Mouse (Mus musculus): Measurements from ENCODE around the gene Fgfr2.
"Not testable (repeated sequence)": the region's sequence is repeated elsewhere in the genome, so short reads cannot be mapped to it uniquely, and the experiment has no call there.

Fgfr2 gene

DNA sequence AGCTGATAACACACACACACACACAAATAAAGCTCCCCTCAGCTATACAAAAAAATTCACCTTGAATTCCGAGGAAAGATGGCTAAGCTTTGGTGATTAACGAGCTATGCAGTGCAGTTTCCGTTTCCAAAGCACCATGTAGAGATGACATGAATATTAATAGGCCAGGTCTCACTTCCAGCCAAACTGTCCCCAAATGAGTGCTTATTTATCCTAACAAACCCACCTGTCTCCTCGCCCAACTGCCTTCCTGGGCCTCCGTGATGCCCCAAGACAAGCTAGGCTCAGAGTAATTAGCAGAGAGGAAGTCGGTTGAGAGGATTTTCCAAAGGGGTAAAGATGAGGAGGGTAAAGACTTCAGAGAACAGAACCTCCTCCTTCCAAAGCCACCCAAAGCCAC lies 2652.1 kb downstream of the Fgfr2 start:
- DNase-seq (ENCODE audit: low read depth in 2 of 2, low spot score in 2 of 2): no peak

GRCm38 (mm10) chr7:130455587-130456246 lies 2667.4 kb downstream of the Fgfr2 start:
- DNase-seq (ENCODE audit: low read depth in 2 of 2, low spot score in 2 of 2): no peak

DNA sequence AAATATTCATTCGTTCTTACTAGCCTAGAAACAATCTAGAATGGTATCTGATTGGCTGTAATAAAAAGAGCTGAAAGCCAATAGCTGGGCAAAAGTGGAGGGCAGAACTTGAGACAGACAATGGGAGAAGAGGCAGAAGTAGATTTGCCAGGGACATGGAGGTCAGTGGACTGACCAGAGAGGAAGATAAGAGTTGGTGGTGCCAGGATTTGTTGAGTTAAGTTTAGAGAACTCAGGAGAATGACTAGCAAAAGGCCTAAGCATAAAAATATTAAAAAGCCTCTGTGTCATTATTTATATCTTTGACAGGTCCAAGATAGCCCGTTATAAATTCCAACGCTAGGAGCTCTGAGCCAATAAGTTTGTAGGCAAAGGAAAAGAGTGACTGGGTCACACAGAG lies 2668.9 kb downstream of the Fgfr2 start:
- no peak for DNase-seq (ENCODE audit: low read depth in 2 of 2, low spot score in 2 of 2)

DNA sequence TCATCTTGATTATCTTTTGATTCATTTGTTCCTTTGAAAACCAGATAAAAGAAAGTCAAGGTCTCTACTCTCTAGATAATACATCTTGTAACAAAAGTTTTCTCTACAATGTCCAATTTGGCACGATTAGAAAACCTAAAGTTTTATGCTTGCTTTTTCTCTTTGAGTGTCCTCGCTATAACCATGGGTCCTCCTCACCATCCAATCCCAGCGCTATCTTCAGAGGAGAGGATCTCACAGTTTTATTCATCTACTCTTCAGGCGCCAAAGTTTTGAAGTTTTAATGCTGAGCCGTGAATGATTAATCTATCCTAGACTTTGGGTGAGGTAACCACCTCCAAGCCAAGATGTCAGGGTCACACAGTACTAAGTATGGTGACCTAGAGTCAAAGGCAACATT lies 2687.4 kb downstream of the Fgfr2 start:
- DNase-seq (ENCODE audit: low read depth in 2 of 2, low spot score in 2 of 2): no peak

DNA sequence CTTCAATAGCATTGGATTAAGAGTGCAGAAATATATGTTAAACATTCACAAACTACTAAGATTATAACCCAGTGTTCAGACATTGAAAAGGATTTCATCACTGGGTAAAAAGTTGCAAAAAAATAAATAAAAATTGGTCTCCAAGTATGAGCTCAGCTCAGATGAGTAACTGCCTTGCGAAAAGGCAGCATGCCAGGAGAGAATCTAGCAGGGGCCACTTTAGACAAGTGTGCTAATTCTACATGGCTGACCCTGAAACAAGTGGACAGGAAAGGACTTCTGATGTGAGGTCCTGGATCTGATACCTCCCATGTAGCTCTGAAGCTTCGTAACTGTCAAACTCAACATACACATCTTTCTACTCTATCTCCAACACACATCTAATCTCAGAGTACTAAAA lies 2691.0 kb downstream of the Fgfr2 start:
- DNase-seq (ENCODE audit: low read depth in 2 of 2, low spot score in 2 of 2): no peak

GRCm38 (mm10) chr7:130426586-130426985 lies 2696.6 kb downstream of the Fgfr2 start:
- no peak for DNase-seq (ENCODE audit: low read depth in 2 of 2, low spot score in 2 of 2)

- DNase-seq (ENCODE audit: low read depth in 2 of 2, low spot score in 2 of 2): no peak
These were observed 2697.2 kb downstream of the Fgfr2 start for GRCm38 (mm10) chr7:130425991-130426390.

DNA sequence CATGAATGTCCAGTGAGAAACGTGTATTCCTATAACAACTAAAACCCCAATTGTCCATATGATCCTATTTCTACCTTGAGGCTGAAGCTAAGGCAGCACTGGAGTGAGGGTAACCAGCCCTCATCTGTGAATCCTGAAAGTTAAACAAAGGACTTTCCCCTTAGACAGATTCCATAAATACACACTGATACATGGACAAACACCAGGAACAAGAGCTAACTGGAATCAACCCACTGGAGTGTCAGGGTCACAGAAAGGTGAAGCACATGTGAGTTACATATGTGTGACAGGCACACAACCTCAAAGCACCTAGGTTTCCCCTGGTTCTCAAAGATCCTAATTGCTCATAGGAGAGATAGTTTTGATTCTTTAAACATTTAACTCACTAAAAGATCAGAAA lies 2703.2 kb downstream of the Fgfr2 start:
- no peak for DNase-seq (ENCODE audit: low read depth in 2 of 2, low spot score in 2 of 2)

DNA sequence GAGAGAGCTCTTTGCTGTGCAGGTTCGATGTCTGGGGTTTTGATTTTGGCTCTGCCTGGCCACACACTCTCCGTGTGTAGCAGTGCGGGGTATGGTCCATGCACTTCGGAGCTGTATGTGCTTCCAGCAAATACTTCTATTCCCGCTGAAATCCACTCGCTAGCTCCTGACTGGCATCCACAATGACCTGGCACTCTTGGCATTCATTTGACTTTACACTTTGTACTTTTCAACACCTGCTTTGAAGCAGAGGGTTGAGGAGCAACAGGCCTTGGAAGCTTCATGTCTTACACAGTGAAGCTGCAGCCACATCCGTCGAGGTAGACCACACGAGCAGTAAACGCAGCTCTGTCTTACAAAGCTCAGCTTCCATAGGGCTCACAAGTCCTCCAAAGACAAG lies 2715.5 kb downstream of the Fgfr2 start:
- DNase-seq (ENCODE audit: low read depth in 2 of 2, low spot score in 2 of 2): no peak

DNA sequence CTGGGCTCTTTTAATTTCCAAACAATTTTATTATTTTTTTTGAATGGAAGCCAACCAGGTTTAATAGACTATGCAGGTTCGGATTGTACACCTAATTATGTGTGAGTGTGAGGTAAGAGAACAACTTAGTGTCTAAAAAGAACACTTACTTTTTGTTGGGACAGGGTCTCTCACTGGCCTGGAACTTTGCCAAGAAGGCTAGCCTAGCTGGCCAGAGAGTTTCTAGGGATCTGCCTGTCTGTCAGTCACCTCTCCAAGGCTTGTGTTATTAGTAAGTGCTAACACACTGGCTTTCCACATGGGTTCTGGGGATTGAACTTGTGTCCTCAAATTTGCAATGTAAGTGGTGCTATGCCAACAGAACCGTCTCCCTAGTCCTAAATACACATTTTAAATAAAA lies 2719.8 kb downstream of the Fgfr2 start:
- no peak for DNase-seq (ENCODE audit: low read depth in 2 of 2, low spot score in 2 of 2)

GRCm38 (mm10) chr7:130394697-130395096 lies 2728.5 kb downstream of the Fgfr2 start:
- DNase-seq (ENCODE audit: low read depth in 2 of 2, low spot score in 2 of 2): no peak

DNA sequence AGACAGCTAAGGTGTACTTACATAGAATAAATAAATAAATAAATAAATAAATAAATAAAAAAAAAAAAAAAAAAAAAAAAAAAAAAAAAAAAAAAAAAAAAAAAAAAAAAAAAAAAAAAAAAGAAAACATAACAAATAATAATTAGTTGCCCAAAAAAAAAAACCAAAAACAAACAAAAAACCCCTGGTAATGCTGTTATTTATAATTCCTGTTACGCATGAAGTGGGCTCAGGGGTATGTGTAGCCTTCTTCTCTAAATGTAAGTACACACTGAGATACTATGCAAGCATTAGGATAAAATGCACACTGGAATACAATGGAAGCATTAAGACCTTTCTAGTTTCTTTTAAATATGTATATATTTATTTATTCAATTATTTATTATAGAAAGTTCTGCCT lies 2733.1 kb downstream of the Fgfr2 start:
- DNase-seq (ENCODE audit: low read depth in 2 of 2, low spot score in 2 of 2): not testable (repeated sequence)

GRCm38 (mm10) chr7:130386308-130386707 lies 2736.8 kb downstream of the Fgfr2 start:
- no peak for DNase-seq (ENCODE audit: low read depth in 2 of 2, low spot score in 2 of 2)

- DNase-seq (ENCODE audit: low read depth in 2 of 2, low spot score in 2 of 2): no peak
These were observed 2737.3 kb downstream of the Fgfr2 start for GRCm38 (mm10) chr7:130385732-130386294.

DNA sequence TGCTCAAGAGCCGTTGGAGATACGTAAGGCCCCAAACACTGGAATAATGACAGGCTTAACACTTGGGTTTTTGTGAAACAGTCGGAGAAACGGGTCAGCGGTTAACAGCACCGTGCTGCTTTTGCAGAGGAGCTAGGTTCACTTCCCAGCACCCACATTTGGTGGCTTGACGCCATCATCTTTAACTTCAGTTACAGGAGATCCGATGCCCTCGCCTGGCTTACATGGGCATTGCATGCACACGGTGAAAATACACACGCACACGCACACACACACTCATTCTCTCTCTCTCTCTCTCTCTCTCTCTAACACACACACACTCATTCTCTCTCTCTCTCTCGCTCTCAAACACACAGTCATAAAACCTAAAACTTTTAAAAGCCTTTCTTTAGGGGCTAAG lies 2741.0 kb downstream of the Fgfr2 start:
- no peak for DNase-seq (ENCODE audit: low read depth in 2 of 2, low spot score in 2 of 2)

GRCm38 (mm10) chr7:130381387-130381951 lies 2741.7 kb downstream of the Fgfr2 start:
- no peak for DNase-seq (ENCODE audit: low read depth in 2 of 2, low spot score in 2 of 2)

DNA sequence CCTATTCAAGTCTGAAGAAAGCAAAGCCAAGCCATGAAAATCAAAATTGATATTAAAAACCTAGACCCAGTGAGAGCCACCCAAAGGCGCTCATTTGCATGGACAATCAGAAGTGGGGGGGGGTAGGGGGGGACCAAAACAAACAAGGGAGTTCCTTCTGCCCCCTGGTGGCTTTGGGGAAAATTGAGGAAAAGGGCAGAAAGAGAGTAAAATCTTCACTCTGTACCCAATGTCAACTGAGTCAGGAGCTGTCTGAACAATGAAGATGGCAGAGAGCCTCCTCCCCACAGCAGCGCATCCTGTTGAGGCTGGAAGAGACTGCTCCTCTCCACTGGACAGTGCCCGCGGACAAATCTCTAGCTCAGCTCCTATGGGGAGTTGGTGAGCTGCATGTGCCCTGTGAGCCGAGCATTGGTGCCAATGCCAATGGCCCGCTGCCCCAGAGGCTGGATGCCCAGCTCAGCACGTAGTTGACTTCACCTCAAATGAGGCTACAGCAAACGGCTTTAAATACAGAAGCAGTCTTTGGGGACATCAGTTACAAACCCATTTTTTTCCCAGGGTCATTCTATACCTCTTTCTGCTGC lies 2742.3 kb downstream of the Fgfr2 start:
- no peak for DNase-seq (ENCODE audit: low read depth in 2 of 2, low spot score in 2 of 2)

- no peak for DNase-seq (ENCODE audit: low read depth in 2 of 2, low spot score in 2 of 2)
These were observed 2742.8 kb downstream of the Fgfr2 start for GRCm38 (mm10) chr7:130380367-130380766.

DNA sequence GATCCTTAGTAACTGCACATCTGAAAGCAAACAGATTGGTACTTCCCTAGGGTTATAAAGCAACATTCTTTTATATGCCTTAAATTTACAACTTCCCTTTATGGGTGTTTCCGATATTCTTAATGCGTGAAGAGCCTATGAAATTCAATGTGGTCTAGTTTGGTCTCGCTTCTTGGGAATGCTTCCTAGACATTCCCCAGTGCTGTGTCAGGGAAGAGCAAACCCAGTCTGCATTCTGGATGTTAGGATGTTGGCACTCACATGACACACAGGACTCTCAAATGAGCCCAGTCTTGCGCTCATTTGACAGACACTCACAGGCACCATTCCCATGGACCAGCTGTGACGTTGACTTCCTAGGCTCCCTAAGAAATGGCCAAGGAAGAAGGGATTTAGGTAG lies 2743.3 kb downstream of the Fgfr2 start:
- DNase-seq (ENCODE audit: low read depth in 2 of 2, low spot score in 2 of 2): no peak

- no peak for DNase-seq (ENCODE audit: low read depth in 2 of 2, low spot score in 2 of 2)
These were observed 2744.8 kb downstream of the Fgfr2 start for GRCm38 (mm10) chr7:130378308-130378707.

DNA sequence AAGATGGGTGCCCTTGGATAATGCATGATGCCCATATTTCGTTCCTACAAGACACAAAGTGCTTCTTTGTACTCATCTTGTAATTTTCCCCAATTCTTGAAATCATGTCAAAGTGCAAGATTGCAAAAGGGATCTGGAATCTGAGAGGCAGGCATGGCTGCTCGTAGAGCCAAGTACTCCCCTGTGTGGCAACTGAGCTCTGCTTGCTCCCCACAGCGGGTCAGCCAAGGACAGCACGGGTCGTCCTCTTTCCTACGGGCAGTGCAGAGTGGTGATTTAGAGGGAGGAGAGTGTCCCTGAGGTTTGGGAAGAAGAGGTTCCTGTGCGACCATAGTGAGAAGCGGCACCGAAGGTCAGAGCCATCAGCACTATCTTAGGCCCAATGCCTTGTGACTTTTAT lies 2748.8 kb downstream of the Fgfr2 start:
- no peak for DNase-seq (ENCODE audit: low read depth in 2 of 2, low spot score in 2 of 2)

- no peak for DNase-seq (ENCODE audit: low read depth in 2 of 2, low spot score in 2 of 2)
These were observed 2754.1 kb downstream of the Fgfr2 start for GRCm38 (mm10) chr7:130368827-130369641.
